Mouse (Mus musculus) hindbrain, embryonic 16.5 days (tissue): ENCODE data around the gene Vapa. TPM values are rescaled to one million over a fixed set of nuclear protein-coding genes. Genes with fewer than 3 reads are reported as not detected.
A peak's percentile ranks its signal among the peaks of the same experiment; 100 is the strongest.

Experiments used
- ATAC-seq: fragments of 200-750 bp; cut with Nextera tagmentation; 2 replicates; pipeline ENCODE4 v1.8.0; 2017; ENCODE audit warnings: moderate TSS enrichment, moderate library complexity
- H3K27ac ChIP-seq: fragments of 300-500 bp; sonication (generic); 2 replicates; pipeline ENCODE4 v1.5.1; 2014; ENCODE audit warnings: low read depth, mild to moderate bottlenecking, control low read depth, low read length, moderate library complexity
- H3K27me3 ChIP-seq: fragments of 300-500 bp; sonication (generic); replicated peaks from 2 replicates; pipeline ENCODE4 v1.6.1; 2014; ENCODE audit warnings: low read length; ENCODE audit not compliant: control insufficient read depth, insufficient read depth
- H3K36me3 ChIP-seq: fragments of 300-500 bp; sonication (generic); 2 replicates; pipeline ENCODE4 v1.6.1; 2014; ENCODE audit warnings: mild to moderate bottlenecking, low read length, moderate library complexity, mixed read lengths; ENCODE audit not compliant: control insufficient read depth, insufficient read depth
- H3K4me1 ChIP-seq: fragments of 300-500 bp; sonication (generic); 2 replicates; pipeline ENCODE4 v1.6.1; 2014; ENCODE audit warnings: low read depth, low read length; ENCODE audit not compliant: control insufficient read depth, insufficient read depth
- H3K4me2 ChIP-seq: fragments of 300-500 bp; sonication (generic); 2 replicates; pipeline ENCODE4 v1.6.1; 2014; ENCODE audit warnings: mild to moderate bottlenecking, low read length, control low read depth, moderate library complexity
- H3K4me3 ChIP-seq: fragments of 300-500 bp; sonication (generic); 2 replicates; pipeline ENCODE4 v1.5.1; 2014; ENCODE audit warnings: mild to moderate bottlenecking, low read length, control low read depth, moderate library complexity
- H3K9ac ChIP-seq: fragments of 300-500 bp; sonication (generic); 2 replicates; pipeline ENCODE4 v1.6.1; 2014; ENCODE audit warnings: low read depth, mild to moderate bottlenecking, control low read depth, low read length, moderate library complexity
- H3K9me3 ChIP-seq: fragments of 300-500 bp; sonication (generic); 2 replicates; pipeline ENCODE4 v1.6.1; 2014; ENCODE audit warnings: mild to moderate bottlenecking, low read length, moderate library complexity; ENCODE audit not compliant: control insufficient read depth
- WGBS: fragments of 180-500 bp; shearing (Covaris S2); extraction: QIAGEN DNeasy Blood & Tissue Kit; methylation state at CpG from one replicate; pipeline ENCODE4 v1.1.7; 2014; 5-methylcytosine and 5-hydroxymethylcytosine counted together
- polyA plus RNA-seq: library from polyadenylated mRNA; unstranded; fragments of >200 nt; fragmentation: Nextera tagmentation; extraction: Ambion mirVana; gene quantifications from 2 replicates; pipeline ENCODE4 v1.2.1, GENCODE M21; 2015

Gene Vapa
- polyA plus RNA-seq, 1 experiment from 2014 or later = 257 TPM

DNA sequence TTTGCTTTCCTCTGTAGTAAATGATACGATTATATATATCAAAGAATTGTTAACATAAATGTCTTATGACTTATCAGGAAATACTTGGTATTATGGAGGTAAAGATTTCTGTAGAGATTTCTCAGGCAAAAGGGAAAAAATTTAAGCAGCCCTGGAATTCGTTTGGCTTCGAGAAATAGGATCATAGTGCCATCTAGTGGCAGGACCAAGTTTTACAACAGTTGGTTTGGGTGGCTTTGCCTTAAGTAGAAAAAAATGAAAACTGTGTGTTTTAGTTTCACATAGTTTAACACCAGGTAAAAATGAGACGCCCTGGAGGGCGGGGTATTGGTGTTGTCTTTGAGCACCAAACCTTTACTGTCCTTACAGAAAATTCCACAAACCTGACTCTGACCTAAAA, 50.6 kb downstream of the Vapa start:
- H3K27me3 ChIP-seq = no peaks in the 10 kb centered on the region
- no peak for ATAC-seq
- 7% methylated on average over 5 of the region's 5 CpGs for WGBS
- H3K4me3 ChIP-seq = no peak overlapping the region
- no peaks in the 10 kb centered on the region for H3K9me3 ChIP-seq
- no peaks in the 10 kb centered on the region for H3K4me1 ChIP-seq
- no peaks in the 10 kb centered on the region for H3K36me3 ChIP-seq
- no peak overlapping the region for H3K9ac ChIP-seq
- H3K4me2 ChIP-seq = no peak overlapping the region
- no peak overlapping the region for H3K27ac ChIP-seq

- Histone ChIP-seq H3K36me3 (no peaks in the 10 kb centered on the region), H3K9me3 (no peaks in the 10 kb centered on the region), H3K9ac (no peak overlapping the region), H3K4me2 (no peak overlapping the region), H3K27me3 (no peaks in the 10 kb centered on the region), H3K4me3 (no peak overlapping the region), H3K27ac (no peak overlapping the region), H3K4me1 (no peaks in the 10 kb centered on the region)
- WGBS = 70% methylated on average over 6 of the region's 6 CpGs
- no peak for ATAC-seq
Measured at GRCm38 (mm10) chr17:65561361-65562015, 51.9 kb downstream of the Vapa start.

DNA sequence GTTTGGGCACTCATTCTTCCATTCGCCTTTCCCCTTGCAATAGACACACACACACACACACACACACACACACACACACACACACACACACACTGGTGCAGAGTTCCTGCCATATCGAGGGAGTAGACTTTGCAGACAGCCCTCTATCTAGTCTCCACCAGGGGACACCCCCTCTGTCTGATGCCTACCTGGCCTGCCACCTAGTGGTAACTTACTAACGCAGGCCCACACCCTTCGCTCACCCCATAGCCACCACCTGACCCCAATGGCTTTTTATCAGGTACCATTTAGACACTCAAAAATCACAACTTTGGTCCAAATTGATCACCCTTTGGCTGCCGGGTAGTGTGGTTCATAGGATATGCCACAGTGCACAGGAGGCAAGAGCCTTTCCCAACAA, 54.1 kb downstream of the Vapa start:
- H3K9me3 ChIP-seq = no peaks in the 10 kb centered on the region
- no peaks in the 10 kb centered on the region for H3K27me3 ChIP-seq
- 0 out of 2 replicates have a peak, but pooled peaks have one; percentile 15 for ATAC-seq
- H3K9ac ChIP-seq = no peak overlapping the region
- no peak overlapping the region for H3K4me3 ChIP-seq
- WGBS = 52% methylated on average over 5 of the region's 5 CpGs
- H3K27ac ChIP-seq = no peak overlapping the region
- no peak overlapping the region for H3K4me2 ChIP-seq
- no peaks in the 10 kb centered on the region for H3K4me1 ChIP-seq
- H3K36me3 ChIP-seq = no peaks in the 10 kb centered on the region

DNA sequence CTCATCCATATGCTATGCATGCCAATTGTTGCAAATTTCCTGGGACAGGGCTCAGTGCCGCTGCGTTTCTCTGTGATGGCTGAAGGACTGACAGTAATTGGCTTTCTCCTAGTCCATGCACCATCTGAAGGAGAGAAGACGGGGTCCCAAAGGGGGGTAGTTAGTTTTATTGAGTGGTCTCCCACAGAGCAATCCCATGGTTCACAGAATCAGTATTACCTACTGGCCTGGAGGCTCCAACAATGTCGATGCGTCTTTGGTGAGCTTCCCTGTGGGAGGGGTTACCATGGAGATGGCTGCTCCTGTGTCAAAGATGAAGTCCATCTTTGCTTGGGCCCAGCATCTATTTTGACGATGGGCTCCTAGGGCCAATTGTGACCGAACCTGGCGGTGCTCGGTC, 54.6 kb downstream of the Vapa start:
- no peak overlapping the region for H3K9ac ChIP-seq
- H3K36me3 ChIP-seq = no peaks in the 10 kb centered on the region
- 35% methylated on average over 9 of the region's 9 CpGs for WGBS
- H3K4me1 ChIP-seq = no peaks in the 10 kb centered on the region
- peak; percentile 46; the same call in 1 of the 2 replicates for ATAC-seq
- H3K4me2 ChIP-seq = peak overlapping the region; percentile 22
- no peak overlapping the region for H3K4me3 ChIP-seq
- H3K27ac ChIP-seq = no peak overlapping the region
- H3K9me3 ChIP-seq = no peaks in the 10 kb centered on the region
- H3K27me3 ChIP-seq = no peaks in the 10 kb centered on the region

GRCm38 (mm10) chr17:65558217-65558616, 55.1 kb downstream of the Vapa start:
- no peak overlapping the region for H3K27ac ChIP-seq
- WGBS = 50% methylated on average over 9 of the region's 9 CpGs
- peak overlapping the region; percentile 22 for H3K4me2 ChIP-seq
- H3K4me1 ChIP-seq = no peaks in the 10 kb centered on the region
- no peak overlapping the region for H3K9ac ChIP-seq
- no peaks in the 10 kb centered on the region for H3K9me3 ChIP-seq
- no peaks in the 10 kb centered on the region for H3K27me3 ChIP-seq
- no peak overlapping the region for H3K4me3 ChIP-seq
- peak; percentile 44; the same call in 1 of the 2 replicates for ATAC-seq
- H3K36me3 ChIP-seq = no peaks in the 10 kb centered on the region

DNA sequence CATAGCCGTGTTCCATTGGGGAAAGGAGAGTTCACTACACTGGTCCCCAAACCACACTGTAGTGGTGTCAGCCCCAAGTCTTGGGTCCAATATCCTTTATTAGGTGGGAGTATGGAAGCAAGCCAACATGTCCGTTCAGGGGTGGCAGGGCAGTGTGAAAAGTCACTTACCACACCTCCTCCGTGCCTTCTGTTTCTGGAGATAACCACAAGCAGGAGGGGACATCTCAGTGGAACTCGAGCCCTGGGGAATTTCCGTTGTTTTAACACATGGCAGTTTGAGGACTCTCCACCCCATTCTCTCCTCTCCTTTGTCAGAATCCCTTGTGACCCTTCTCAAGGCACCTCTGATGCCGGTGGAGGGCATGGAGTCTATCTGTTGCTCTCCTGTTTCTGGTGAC, 56.1 kb downstream of the Vapa start:
- WGBS = 78% methylated on average over 6 of the region's 6 CpGs
- Histone ChIP-seq H3K9me3 (no peaks in the 10 kb centered on the region), H3K4me2 (no peak overlapping the region), H3K9ac (no peak overlapping the region), H3K27me3 (no peaks in the 10 kb centered on the region), H3K4me1 (no peaks in the 10 kb centered on the region), H3K4me3 (no peak overlapping the region), H3K36me3 (no peaks in the 10 kb centered on the region), H3K27ac (no peak overlapping the region)
- ATAC-seq = no peak

DNA sequence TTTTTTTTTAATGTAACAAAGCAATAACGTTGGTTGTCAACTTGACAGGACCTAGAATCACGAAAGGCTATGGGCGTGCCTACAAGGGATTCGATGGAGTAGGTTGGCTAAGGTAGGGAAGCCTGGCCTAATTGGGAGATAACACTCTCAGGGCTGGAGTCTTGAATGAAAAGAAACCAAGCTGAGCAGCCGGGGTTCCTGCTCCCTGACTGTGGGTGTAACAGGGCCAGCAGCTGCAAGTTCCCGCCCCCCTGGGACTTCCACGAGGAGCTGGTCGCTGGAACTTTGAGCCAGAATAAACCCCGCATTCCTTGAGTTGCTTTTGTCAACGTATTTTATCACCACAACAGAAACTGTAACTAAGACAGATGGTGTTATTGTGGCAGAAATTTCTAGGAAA, 56.6 kb downstream of the Vapa start:
- WGBS = 69% methylated on average over 10 of the region's 10 CpGs
- H3K4me1 ChIP-seq = no peaks in the 10 kb centered on the region
- ATAC-seq = no peak

DNA sequence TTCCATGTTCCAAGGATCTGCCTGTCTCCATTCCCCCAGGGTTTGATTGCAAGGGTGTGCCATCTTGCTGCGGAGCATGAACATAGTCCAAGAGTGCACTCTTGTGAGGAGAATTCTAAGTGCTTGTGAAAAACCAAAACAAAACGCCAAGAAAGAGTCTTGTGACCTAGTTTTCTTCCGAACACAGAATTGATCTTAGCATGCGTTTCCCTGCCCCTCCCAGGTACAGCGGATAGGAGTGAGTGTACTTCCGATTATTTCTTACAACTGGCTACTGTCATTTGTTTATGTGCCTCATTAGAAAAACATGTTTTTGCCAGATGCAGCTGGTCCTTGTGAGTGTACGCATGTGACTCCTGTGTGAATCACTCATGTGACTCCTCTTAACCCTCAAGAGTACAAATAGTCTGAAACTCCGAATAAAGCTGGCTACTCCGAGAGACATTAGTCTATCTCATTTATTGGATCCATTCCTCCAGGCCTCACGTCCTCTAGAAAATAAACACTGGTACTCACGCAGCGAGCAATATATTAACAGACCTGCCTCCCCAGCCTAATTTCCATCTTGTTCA, 60.8 kb downstream of the Vapa start:
- no peak for ATAC-seq
- no peaks in the 10 kb centered on the region for H3K27me3 ChIP-seq
- WGBS = 84% methylated on average over 12 of the region's 12 CpGs
- H3K27ac ChIP-seq = no peak overlapping the region
- H3K9ac ChIP-seq = no peak overlapping the region
- H3K4me1 ChIP-seq = no peaks in the 10 kb centered on the region
- no peaks in the 10 kb centered on the region for H3K9me3 ChIP-seq
- H3K4me3 ChIP-seq = no peak overlapping the region
- no peak overlapping the region for H3K4me2 ChIP-seq
- no peaks in the 10 kb centered on the region for H3K36me3 ChIP-seq

More for the DNA sequence above, 56.6 kb downstream of the Vapa start:
- Histone ChIP-seq H3K27me3 (no peaks in the 10 kb centered on the region), H3K4me3 (no peak overlapping the region), H3K9ac (no peak overlapping the region), H3K27ac (no peak overlapping the region), H3K36me3 (no peaks in the 10 kb centered on the region), H3K9me3 (no peaks in the 10 kb centered on the region), H3K4me2 (no peak overlapping the region)

DNA sequence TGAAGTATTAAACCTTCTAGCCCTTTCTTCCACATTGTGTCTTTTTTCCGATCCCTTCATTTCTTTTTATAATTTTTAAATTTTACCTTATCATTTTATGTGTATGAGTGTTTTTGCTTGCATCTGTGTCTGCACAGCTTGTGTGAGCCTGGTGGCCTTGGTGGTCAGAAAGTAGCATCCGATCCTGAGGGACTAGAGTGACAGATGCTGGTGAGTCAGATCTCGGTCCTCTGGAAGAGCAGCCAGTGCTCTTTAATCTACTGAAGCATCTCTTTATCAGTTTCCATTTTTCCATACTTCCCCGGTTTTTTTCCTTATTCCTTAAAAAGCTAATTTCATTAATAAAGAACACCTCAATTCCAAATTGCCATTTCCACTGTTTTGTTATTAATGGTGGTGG, 63.0 kb downstream of the Vapa start:
- H3K4me1 ChIP-seq = no peaks in the 10 kb centered on the region
- no peak overlapping the region for H3K4me2 ChIP-seq
- no peak overlapping the region for H3K4me3 ChIP-seq
- no peak for ATAC-seq
- WGBS = 85% methylated on average over 4 of the region's 4 CpGs
- H3K27me3 ChIP-seq = no peaks in the 10 kb centered on the region
- no peak overlapping the region for H3K9ac ChIP-seq
- H3K27ac ChIP-seq = no peak overlapping the region
- no peaks in the 10 kb centered on the region for H3K9me3 ChIP-seq
- H3K36me3 ChIP-seq = no peaks in the 10 kb centered on the region
